Mouse (Mus musculus) midbrain, embryonic 14.5 days (tissue): ENCODE measurements at regions not wholly inside any gene's neighbourhood (a gene's known extent, or its start where the extent isn't known, plus 50 kb on each side); places are given as distances from the start of the nearest gene placed in this dataset.
"Not testable (repeated sequence)": the region's sequence is repeated elsewhere in the genome, so short reads cannot be mapped to it uniquely, and the experiment has no call there.

Experiments used
- ATAC-seq: fragments of 200-750 bp; cut with Nextera tagmentation; 2 replicates; pipeline ENCODE4 v1.8.0; 2017; ENCODE audit warnings: moderate number of reproducible peaks, moderate library complexity; ENCODE audit not compliant: low FRiP score, low TSS enrichment
- DNase-seq: peaks from one replicate; pipeline ENCODE4 v3.0.0-alpha.2; 2015
- H3K27ac ChIP-seq: fragments of 300-500 bp; sonication (generic); replicated peaks from 2 replicates; pipeline ENCODE4 v1.5.1; 2014; ENCODE audit warnings: mild to moderate bottlenecking, low read depth, low read length, moderate library complexity
- H3K27me3 ChIP-seq: fragments of 300-500 bp; sonication (generic); 2 replicates; pipeline ENCODE4 v1.6.1; 2014; ENCODE audit warnings: low read length, control low read depth, mixed read lengths; ENCODE audit not compliant: control insufficient read depth, insufficient read depth
- H3K36me3 ChIP-seq: fragments of 300-500 bp; sonication (generic); 2 replicates; pipeline ENCODE4 v1.6.1; 2014; ENCODE audit warnings: low read length, control low read depth; ENCODE audit not compliant: control insufficient read depth, insufficient read depth
- H3K4me1 ChIP-seq: fragments of 300-500 bp; sonication (generic); 2 replicates; pipeline ENCODE4 v1.6.1; 2014; ENCODE audit warnings: mild to moderate bottlenecking, antibody characterized with exemption, low read length, control low read depth; ENCODE audit not compliant: control insufficient read depth, insufficient read depth
- H3K4me2 ChIP-seq: fragments of 300-500 bp; sonication (generic); 2 replicates; pipeline ENCODE4 v1.6.1; 2014; ENCODE audit warnings: mild to moderate bottlenecking, low read length, moderate library complexity
- H3K4me3 ChIP-seq: fragments of 300-500 bp; sonication (generic); replicated peaks from 2 replicates; pipeline ENCODE4 v1.5.1; 2014; ENCODE audit warnings: low read depth, low read length
- H3K9ac ChIP-seq: fragments of 300-500 bp; sonication (generic); replicated peaks from 2 replicates; pipeline ENCODE4 v1.6.1; 2014; ENCODE audit warnings: mild to moderate bottlenecking, low read length, moderate library complexity
- H3K9me3 ChIP-seq: fragments of 300-500 bp; sonication (generic); 2 replicates; pipeline ENCODE4 v1.6.1; 2016; ENCODE audit warnings: low read length, control low read depth, mixed read lengths; ENCODE audit not compliant: control insufficient read depth
- WGBS: fragments of 180-500 bp; shearing (Covaris S2); extraction: QIAGEN DNeasy Blood & Tissue Kit; methylation state at CpG from one replicate; pipeline ENCODE4 v1.1.7; 2014; 5-methylcytosine and 5-hydroxymethylcytosine counted together

- Histone ChIP-seq H3K4me3 (no peak overlapping the region), H3K9ac (no peak overlapping the region), H3K36me3 (no peaks in the 10 kb centered on the region), H3K4me1 (peaks cover 12% of the 10 kb centered on the region), H3K4me2 (no peak overlapping the region), H3K27me3 (no peaks in the 10 kb centered on the region), H3K27ac (no peak overlapping the region), H3K9me3 (no peaks in the 10 kb centered on the region)
- DNase-seq (no peak), ATAC-seq (no peak)
- WGBS, result 62% methylated on average over 7 of the region's 7 CpGs
Observed at GRCm38 (mm10) chr17:14144082-14144481, 60.0 kb downstream of the Dact2 start.

GRCm38 (mm10) chr17:14141669-14142068, 62.4 kb downstream of the Dact2 start:
- no peak overlapping the region for H3K9ac ChIP-seq
- no peak overlapping the region for H3K4me2 ChIP-seq
- H3K4me1 ChIP-seq, result peaks cover 12% of the 10 kb centered on the region
- H3K9me3 ChIP-seq, result no peaks in the 10 kb centered on the region
- no peak overlapping the region for H3K4me3 ChIP-seq
- peak; percentile 51; the same call in 1 of the 2 replicates for ATAC-seq
- no peak overlapping the region; the same call in 1 of the 2 replicates for H3K27ac ChIP-seq
- WGBS, result 53% methylated on average over 5 of the region's 5 CpGs
- no peaks in the 10 kb centered on the region for H3K36me3 ChIP-seq
- DNase-seq, result peak; percentile 52
- H3K27me3 ChIP-seq, result no peaks in the 10 kb centered on the region

GRCm38 (mm10) chr17:14140266-14140665, 63.8 kb downstream of the Dact2 start:
- DNase-seq, result no peak
- peaks cover 12% of the 10 kb centered on the region for H3K4me1 ChIP-seq
- no peak overlapping the region for H3K27ac ChIP-seq
- no peak overlapping the region for H3K4me2 ChIP-seq
- no peaks in the 10 kb centered on the region for H3K27me3 ChIP-seq
- ATAC-seq, result no peak
- H3K9me3 ChIP-seq, result no peaks in the 10 kb centered on the region
- 73% methylated on average over 2 of the region's 2 CpGs for WGBS
- H3K9ac ChIP-seq, result no peak overlapping the region
- H3K36me3 ChIP-seq, result no peaks in the 10 kb centered on the region
- no peak overlapping the region for H3K4me3 ChIP-seq

- ATAC-seq, result no peak
- Histone ChIP-seq H3K36me3 (no peaks in the 10 kb centered on the region), H3K4me1 (peaks cover 12% of the 10 kb centered on the region), H3K27me3 (no peaks in the 10 kb centered on the region), H3K9ac (no peak overlapping the region), H3K4me3 (no peak overlapping the region), H3K4me2 (no peak overlapping the region), H3K9me3 (no peaks in the 10 kb centered on the region), H3K27ac (no peak overlapping the region)
- 87% methylated on average over 5 of the region's 5 CpGs for WGBS
- no peak for DNase-seq
Observed at GRCm38 (mm10) chr17:14138941-14139340, 65.2 kb downstream of the Dact2 start.

- 63% methylated on average over 6 of the region's 6 CpGs for WGBS
- Histone ChIP-seq H3K9ac (no peak overlapping the region), H3K27ac (no peak overlapping the region), H3K9me3 (no peaks in the 10 kb centered on the region), H3K4me1 (peaks cover 10% of the 10 kb centered on the region), H3K4me2 (no peak overlapping the region), H3K27me3 (no peaks in the 10 kb centered on the region), H3K4me3 (no peak overlapping the region), H3K36me3 (no peaks in the 10 kb centered on the region)
- no peak for ATAC-seq
- DNase-seq, result peak; percentile 14
Observed at GRCm38 (mm10) chr17:14136702-14137315, 67.3 kb downstream of the Dact2 start.

- no peaks in the 10 kb centered on the region for H3K27me3 ChIP-seq
- H3K4me3 ChIP-seq, result no peak overlapping the region
- H3K27ac ChIP-seq, result no peak overlapping the region
- no peak overlapping the region for H3K4me2 ChIP-seq
- ATAC-seq, result no peak
- no peaks in the 10 kb centered on the region for H3K4me1 ChIP-seq
- no peak for DNase-seq
- 90% methylated on average over 3 of the region's 3 CpGs for WGBS
- no peak overlapping the region for H3K9ac ChIP-seq
- no peaks in the 10 kb centered on the region for H3K36me3 ChIP-seq
- H3K9me3 ChIP-seq, result no peaks in the 10 kb centered on the region
Observed at GRCm38 (mm10) chr17:14134604-14135003, 69.5 kb downstream of the Dact2 start.

GRCm38 (mm10) chr17:14133986-14134385, 70.1 kb downstream of the Dact2 start:
- Histone ChIP-seq H3K4me3 (no peak overlapping the region), H3K4me1 (no peaks in the 10 kb centered on the region), H3K9ac (no peak overlapping the region), H3K27me3 (no peaks in the 10 kb centered on the region), H3K36me3 (no peaks in the 10 kb centered on the region), H3K9me3 (no peaks in the 10 kb centered on the region), H3K27ac (no peak overlapping the region), H3K4me2 (no peak overlapping the region)
- 79% methylated on average over 2 of the region's 2 CpGs for WGBS
- DNase-seq, result no peak
- ATAC-seq, result no peak

GRCm38 (mm10) chr17:14127031-14127430, 67.7 kb upstream of the Gm7358 start:
- not testable (repeated sequence) for H3K4me1 ChIP-seq, H3K36me3 ChIP-seq, H3K4me2 ChIP-seq, H3K9ac ChIP-seq, H3K9me3 ChIP-seq, H3K4me3 ChIP-seq, H3K27ac ChIP-seq, H3K27me3 ChIP-seq, ATAC-seq
- 15% methylated on average over 2 of the region's 2 CpGs for WGBS
- DNase-seq, result peak; percentile 35

- no peaks in the 10 kb centered on the region for H3K4me1 ChIP-seq
- H3K9ac ChIP-seq, result no peak overlapping the region
- H3K36me3 ChIP-seq, result no peaks in the 10 kb centered on the region
- H3K27ac ChIP-seq, result no peak overlapping the region
- no peaks in the 10 kb centered on the region for H3K27me3 ChIP-seq
- no peak overlapping the region for H3K4me2 ChIP-seq
- no peaks in the 10 kb centered on the region for H3K9me3 ChIP-seq
- ATAC-seq, result no peak
- no peak overlapping the region for H3K4me3 ChIP-seq
- no peak for DNase-seq
- WGBS, result 83% methylated on average over 3 of the region's 3 CpGs
Observed at GRCm38 (mm10) chr17:14118863-14119262, 59.5 kb upstream of the Gm7358 start.
